Mouse (Mus musculus): ENCODE measurements around the gene BC107364.

DNA sequence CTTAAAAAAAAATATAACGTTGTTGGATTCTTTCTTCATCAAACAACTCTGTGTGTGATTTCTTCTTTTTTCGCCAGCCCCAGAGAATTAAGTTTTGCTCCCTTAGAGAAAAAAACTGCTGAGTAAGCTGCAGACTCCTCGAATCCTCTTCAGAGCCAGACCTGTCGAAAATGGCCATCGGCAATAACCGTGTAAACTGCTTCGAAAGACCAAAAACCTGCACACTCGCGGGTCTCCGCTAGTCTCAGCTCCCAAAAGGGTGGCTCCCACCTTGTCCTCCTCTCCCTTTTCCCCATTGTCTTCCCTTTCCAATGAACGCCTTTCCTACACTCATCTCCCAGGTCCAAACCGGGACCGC lies 50.7 kb downstream of the BC107364 start:
- TF ChIP-seq POLR2A (IDR thresholded peaks at IDR 0.05; ENCODE audit: insufficient read depth, low read length): no peak
- no peak for TF ChIP-seq CTCF (IDR thresholded peaks at IDR 0.05; ENCODE audit: low read depth, low read length)
